Mouse (Mus musculus): ENCODE results near the gene Fscb.

Gene Fscb

DNA sequence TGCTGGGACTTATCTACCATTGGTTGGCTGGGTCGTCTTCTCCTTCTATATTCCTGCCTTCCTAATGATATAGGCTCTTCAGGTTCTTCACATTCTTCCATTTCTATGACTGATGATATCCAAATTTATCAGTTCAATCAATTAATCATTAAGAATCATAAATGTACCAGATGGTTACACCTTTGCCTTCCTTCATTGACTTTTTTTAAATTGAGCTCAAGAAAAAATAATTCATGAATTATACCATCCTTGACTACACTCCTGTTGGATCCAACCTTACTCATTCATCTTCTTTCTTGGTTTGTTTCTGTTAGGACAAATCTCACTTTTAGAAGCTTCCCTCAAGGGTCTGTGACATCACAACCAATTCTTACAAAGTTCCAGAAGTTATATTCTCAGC, at the start of gene Fscb:
TSS of gene Fscb (minus strand) at position 101 of the 400 bp plus-strand sequence.
- no peak for DNase-seq (ENCODE audit: low spot score in 2 of 2)

DNA sequence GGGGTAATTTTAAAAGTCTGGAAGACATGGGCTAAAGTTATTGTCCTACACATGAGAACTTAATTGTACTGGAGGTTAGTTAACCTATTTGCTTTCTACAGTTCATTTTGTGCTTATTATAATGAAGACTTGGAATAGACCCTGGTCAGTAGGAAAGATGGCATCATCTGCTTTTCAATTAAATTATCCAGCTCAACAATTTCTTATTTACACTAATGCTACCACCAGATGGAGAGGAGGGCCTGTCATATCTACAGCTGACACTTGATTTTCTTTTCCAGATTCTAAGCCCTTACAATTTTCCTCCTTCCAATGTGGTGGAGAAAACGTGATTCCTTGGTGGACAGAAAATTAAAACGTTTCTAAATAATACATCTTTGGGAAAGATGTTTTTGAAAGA, 42.3 kb upstream of the Fscb start:
- no peak for DNase-seq (ENCODE audit: low spot score in 2 of 2)

DNA sequence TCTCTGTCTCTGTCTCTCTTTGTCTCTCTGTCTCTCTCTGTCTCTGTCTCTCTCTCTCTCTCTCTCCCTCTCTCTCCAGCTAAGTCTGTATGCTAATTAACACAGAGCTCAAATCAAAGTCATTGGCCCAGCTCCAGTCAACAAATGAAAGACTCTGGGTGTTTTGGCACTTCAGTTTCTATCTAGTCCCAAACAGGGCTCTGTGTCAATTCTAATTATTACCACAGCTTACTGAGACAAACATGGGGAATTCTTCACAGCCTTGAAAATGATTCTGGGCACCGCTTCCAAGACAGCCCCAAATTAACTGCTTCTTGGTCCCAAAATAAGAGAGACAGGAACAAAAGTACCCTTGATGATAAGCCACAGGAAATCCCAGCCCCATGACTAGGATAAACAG, 38.9 kb upstream of the Fscb start:
- DNase-seq (ENCODE audit: low spot score in 2 of 2): no peak

- DNase-seq (ENCODE audit: low spot score in 2 of 2): no peak
Measured at GRCm38 (mm10) chr12:64497706-64498105, 23.2 kb upstream of the Fscb start.

DNA sequence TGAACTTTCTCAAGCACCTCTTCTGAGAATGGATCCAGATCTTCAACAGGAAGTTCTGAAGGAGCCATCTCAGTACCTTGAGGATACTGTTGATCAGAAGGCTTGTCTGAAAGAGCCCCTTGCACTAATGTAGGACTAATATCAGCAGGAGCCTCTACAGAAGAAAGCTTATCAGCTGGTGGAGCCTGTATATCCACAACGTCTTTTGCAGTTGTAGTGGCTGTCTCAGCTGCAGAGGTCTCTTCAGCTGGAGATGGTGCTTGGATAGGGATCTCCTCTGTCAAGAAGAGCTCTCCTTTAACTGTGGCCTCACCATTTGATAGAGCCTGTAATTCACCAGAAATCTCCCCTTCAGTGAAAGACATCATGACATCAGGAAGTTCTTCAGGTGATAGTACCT, 875 bp downstream of the Fscb start:
- DNase-seq (ENCODE audit: low spot score in 2 of 2): no peak

GRCm38 (mm10) chr12:64473136-64473535, 1.4 kb downstream of the Fscb start:
- DNase-seq (ENCODE audit: low spot score in 2 of 2): no peak

- DNase-seq (ENCODE audit: low spot score in 2 of 2): no peak
Measured at GRCm38 (mm10) chr12:64455228-64455627, 19.3 kb downstream of the Fscb start.

DNA sequence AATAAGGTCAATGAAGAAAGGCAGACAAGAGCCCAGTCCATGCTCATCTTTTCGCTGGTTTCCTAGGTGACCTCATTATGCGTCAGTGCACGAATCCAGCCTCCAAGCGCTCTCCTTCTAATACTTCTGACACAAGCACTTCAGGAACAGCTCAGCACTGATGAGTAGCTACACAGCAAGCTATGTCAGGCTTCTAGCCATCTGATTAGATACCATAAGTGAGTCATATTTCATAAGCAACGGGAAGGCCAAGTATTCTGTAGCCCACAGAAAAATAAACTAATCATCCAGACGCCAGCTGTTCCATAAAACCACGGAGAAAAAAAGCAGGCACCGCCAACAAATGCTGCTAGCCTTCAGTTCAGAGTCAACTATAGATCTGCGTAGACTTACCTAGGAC, 24.6 kb downstream of the Fscb start:
- DNase-seq (ENCODE audit: low spot score in 2 of 2): no peak

DNA sequence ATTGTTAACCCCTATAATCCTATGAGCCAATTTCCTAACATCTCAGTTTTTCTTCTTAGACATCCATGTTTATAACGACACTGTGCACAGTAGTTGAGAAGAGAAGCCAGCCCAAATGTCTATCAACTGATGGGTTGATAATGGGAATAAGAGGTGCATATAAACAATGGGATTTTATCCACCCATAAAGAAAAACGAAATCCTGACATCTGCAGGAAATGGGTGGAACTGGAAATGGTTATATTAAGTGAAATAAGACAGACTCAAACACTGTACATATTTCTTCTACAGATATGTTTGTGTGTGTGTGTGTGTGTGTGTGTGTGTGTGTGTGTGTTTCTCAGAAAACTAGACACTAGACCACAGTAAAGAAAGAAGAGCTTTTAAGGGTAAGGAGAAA, 37.8 kb downstream of the Fscb start:
- no peak for DNase-seq (ENCODE audit: low spot score in 2 of 2)

Measured in spleen, postnatal 14 days (tissue).